Mouse (Mus musculus): ENCODE data around the gene Tbx2.

The Tbx2 gene

DNA sequence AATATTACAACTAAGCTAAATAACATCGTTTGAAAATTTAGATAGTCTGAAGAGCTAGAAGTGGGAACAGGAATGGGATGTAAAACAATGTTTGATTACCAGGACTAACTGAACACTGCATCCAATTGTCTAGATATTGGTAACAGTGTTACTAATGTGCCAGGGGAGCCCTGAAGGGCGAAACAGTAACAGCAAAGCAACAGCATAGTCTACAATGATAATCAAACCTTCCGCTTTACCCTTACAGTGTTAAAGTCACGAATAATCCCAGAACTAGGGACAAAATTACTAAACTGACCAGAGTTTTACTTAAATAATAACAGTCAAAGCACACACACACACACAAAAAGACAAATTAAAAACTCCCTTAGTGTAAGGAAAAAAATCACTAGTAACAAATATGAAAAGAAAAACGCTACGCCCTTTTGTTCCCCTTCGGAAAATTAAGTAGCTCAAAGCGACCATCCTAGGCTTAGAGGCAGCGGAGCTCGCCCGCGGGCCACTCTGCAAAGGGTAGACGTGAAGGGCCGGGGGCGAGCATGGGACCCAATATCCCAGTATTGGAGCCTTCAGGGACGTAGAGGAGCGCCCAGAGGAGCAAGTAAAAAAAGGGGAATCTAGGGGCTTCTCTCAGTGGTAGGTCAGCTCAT lies 55.6 kb downstream of the Tbx2 start:
- no peak for DNase-seq (ENCODE audit: low spot score in 2 of 2)

DNA sequence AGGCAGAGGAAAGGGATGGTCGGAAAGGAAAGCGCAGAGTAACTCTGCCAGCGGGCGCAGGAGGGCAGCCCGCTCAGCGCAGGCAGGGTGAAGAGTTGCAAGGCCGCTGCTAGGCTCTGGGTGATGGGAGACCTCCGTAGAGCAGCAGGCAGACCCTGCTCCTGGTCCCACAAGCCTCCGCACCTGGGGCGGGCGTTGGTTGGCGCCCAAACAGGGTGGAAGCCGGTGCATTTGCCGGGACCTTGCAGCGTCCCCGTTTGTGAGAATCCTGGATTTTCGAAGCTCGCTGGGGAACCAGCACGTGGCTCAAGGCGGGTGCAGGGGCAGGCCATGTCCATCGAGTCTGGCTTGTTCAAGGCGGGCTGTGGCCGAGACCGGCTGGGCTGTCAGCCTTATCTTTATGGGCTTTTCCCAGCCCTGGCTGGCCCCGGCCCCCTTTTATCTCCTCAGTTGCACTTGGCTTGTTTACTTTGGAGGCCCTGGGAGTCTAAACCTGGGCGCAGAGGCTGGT lies 56.2 kb downstream of the Tbx2 start:
- DNase-seq (ENCODE audit: low spot score in 2 of 2): no peak

DNA sequence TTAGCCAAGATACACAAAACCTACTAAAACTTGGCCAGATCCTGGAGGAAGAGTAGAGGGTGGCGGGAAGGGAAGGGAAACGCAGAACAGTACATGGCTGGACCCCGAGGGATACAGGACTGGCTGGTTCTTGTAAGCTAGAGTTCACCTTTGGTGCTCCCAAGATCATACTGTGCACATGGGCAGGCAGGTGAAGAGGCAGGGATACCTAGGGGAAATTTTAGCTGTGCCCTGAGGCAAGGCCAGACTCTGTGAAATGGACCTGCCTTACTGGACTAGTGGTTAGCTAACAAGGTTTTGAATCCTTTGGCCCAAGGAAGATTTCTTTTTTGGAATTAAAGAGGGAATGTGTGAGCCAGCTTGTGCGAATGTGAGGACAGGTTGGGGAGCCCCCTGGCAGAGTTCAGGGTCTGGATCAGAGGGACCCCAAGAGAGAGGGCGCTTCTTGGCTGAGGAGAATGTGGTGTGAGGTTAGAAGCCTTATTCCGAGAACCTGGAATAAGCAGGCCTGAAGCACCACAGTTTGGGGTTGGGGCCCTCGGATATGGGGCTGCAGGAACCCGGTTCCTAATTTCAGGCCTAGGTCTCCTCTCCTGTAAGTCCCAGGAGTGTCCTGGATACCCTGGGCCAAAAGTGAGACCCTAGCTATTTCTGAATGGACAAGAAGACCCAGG lies 56.8 kb downstream of the Tbx2 start:
- DNase-seq (ENCODE audit: low spot score in 2 of 2): no peak

DNA sequence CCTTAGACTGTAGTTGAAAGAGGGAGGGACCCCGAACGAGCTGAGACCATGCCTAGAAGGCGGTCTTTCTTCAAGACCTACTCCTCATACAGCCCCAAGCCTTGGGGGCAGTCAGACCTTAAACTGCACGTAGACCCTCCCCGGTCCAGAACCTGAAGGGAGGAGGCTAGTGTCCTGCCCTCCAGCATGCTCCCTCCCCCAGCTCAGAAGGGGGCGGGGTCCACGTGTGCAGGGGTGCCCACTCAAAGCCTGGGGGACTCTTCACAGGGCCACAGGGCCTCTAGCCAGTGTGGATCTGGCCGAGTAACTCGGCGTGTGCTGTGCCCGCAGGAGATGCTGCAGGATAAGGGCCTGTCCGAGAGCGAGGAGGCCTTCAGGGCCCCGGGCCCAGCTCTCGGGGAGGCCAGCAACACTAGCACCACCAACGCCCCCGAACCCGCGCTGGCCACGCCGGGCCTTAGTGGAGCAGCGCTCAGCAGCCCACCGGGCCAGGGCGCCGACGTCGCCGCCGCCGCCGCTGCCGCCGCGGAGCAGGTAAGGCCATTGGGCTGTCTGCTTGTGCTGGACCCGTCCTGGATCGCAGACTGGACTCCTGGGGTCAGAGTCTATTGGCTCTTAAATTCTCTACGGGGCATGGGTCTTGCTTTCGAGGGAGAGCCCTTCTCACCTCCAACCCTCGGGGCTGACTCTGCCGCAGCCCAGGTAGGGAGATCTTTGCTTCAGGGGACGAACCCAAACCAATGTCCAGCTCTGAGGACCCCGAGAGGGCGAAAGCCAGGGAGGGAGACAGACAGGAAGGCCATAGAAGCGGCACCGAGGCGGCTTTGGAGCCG lies 57.6 kb downstream of the Tbx2 start:
- DNase-seq (ENCODE audit: low spot score in 2 of 2): no peak

DNA sequence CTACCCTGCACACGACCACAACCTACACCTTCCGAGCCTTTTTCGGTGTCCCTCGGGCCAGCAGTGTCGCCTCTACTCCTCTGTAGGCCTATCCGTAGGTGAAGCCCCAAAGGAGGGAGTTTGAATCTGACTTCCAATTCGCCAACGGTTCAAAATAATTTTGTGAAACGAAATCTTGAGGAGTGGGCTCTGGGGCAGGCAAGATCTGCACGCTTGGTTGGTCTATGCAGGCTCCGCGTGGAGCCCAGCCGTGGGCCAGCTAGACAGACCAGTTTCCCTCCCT lies 58.2 kb downstream of the Tbx2 start:
- no peak for DNase-seq (ENCODE audit: low spot score in 2 of 2)

DNA sequence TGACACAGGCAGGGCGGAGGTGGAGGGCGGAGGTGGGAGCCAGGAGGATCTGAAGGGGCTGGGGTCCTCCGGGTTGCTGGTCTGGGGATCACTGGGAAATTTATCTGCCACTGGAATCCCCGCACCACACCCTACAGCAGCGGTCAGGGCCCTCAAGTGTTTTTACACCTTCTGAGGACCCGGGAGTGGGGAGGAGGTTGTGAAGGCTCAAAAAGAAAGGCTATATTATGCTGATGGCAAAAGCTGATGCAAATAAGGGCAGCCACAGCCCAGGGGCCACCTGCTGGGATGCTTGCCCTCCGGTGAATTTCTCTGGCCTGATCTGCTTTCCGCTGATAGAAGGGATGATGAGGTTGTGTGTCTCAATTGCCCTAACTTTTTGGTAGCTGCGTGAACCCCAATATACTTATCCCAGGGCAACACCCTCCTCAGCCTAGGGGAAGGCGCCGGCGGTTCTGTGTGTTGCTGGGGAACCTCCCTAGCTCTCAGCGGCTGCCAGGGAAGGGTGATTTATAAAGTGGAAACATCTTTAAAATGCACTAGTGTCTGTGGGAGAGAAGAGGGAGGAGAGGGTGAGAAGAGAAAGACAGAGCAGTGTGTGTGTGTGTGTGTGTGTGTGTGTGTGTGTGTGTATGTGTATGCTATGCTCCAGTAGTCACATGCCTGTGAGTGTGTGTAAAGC lies 58.8 kb downstream of the Tbx2 start:
- DNase-seq (ENCODE audit: low spot score in 2 of 2): no peak

All from heart, adult 9 months (tissue).